ENCODE assay signal across 8 mouse cellular contexts in genomic region chrX:6261469-6261868, GRCm38 (mm10). TPM values are rescaled to one million over a fixed set of nuclear protein-coding genes. Genes with fewer than 3 reads are reported as not detected.
A peak's percentile ranks its signal among the peaks of the same experiment; 100 is the strongest.
DNase-seq lines count a peak whose midpoint lies in the region; ATAC-seq lines count a peak whose summit lies in the region.

No protein-coding gene starts in this region.

- H3K4me1 ChIP-seq in forebrain, embryonic 12.5 days = no peaks in the 10 kb centered on the region

- peak; percentile 54 for DNase-seq in MN1 (ENCODE audit: low spot score)
- peak; percentile 26 for DNase-seq in c-Kit-positive CD71-negative TER-119-negative erythroid progenitor cells, embryonic 14.5 days (ENCODE audit: low read depth)
- DNase-seq in heart, postnatal 4 days = peak; percentile 79
- DNase-seq in layer of hippocampus, postnatal 10 days (ENCODE audit: low spot score in 2 of 2) = peak; percentile 75 to 79
- peak; percentile 46 for DNase-seq in lung, postnatal 25 days (ENCODE audit: low spot score)
- DNase-seq in right cerebral cortex, adult 2 months (ENCODE audit: low spot score in 2 of 2) = peak; percentile 68 to 80
- peak; percentile 13 for DNase-seq in yolk sac, embryonic 10.5 days (ENCODE audit: low spot score)

- no peak overlapping the region for H3K4me3 ChIP-seq in forebrain, embryonic 12.5 days (replicated peaks)

- no peaks in the 10 kb centered on the region for H3K27me3 ChIP-seq in forebrain, embryonic 12.5 days

- no peak overlapping the region for H3K4me2 ChIP-seq in forebrain, embryonic 12.5 days

- peak; percentile 44; the same call in 1 of the 2 replicates for ATAC-seq in forebrain, embryonic 12.5 days (ENCODE audit: low FRiP score)

- no peaks in the 10 kb centered on the region for H3K9me3 ChIP-seq in forebrain, embryonic 12.5 days

- H3K36me3 ChIP-seq in forebrain, embryonic 12.5 days (replicated peaks) = no peaks in the 10 kb centered on the region

- H3K27ac ChIP-seq in forebrain, embryonic 12.5 days = no peak overlapping the region

- WGBS in forebrain, embryonic 12.5 days = 83% methylated on average over 1 of the region's 1 CpGs

- no peak overlapping the region for H3K9ac ChIP-seq in forebrain, embryonic 12.5 days

RNA-seq across cellular contexts. Expression of gene Bmp15, which starts 59.1 kb away (rescaled TPM):
- polyA plus RNA-seq in forebrain, embryonic 12.5 days (2016; fragmentation: Nextera tagmentation; extraction: Ambion mirVana) = 0.10 TPM in 1 of 2 replicates, not detected in the other
- total RNA-seq in heart, postnatal 4 days (2021) = under 1 TPM; 0.19 to 0.23 TPM
- total RNA-seq in layer of hippocampus, postnatal 10 days (2021) = under 1 TPM; 0.25 to 0.30 TPM

Comparison
In these comparisons a context has a peak if more than half of its experiments do, and no peak if none do; other contexts are left out.
1. DNase-seq: peak in every context shown above with its lines; median percentile 79 in heart, postnatal 4 days; 77 in layer of hippocampus, postnatal 10 days; 74 in right cerebral cortex, adult 2 months; 54 in MN1; 46 in lung, postnatal 25 days; 26 in c-Kit-positive CD71-negative TER-119-negative erythroid progenitor cells, embryonic 14.5 days; 13 in yolk sac, embryonic 10.5 days.